Mouse (Mus musculus): ENCODE data around the gene Mcoln3. TPM values are rescaled to one million over a fixed set of nuclear protein-coding genes. Genes with fewer than 3 reads are reported as not detected.

The Mcoln3 gene
- polyA plus RNA-seq, 1 experiment: 0.06 TPM

DNA sequence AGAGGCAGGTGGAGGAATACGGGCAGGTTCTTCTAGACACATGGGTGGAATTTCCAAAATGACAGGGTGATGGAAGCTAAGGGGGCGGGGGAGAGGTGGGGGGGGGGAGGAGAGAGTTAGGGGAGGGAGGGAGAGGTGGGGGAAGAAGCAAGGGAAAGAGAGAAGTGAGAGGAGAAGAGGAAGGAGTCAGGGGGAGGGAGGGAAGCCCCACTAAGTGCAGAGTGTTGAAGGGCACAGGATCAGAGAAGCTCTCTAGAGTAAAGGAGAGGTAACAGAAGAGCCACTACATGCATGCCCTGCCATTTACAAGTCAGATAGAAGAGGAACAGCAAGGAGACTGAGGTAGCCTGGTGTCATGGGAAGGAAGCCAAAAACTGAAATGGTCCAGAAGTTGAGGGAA is 39.6 kb downstream of the Mcoln3 start:
- DNase-seq (ENCODE audit: low read depth, low spot score): no peak
- 73% methylated on average over 2 of the region's 2 CpGs for WGBS

DNA sequence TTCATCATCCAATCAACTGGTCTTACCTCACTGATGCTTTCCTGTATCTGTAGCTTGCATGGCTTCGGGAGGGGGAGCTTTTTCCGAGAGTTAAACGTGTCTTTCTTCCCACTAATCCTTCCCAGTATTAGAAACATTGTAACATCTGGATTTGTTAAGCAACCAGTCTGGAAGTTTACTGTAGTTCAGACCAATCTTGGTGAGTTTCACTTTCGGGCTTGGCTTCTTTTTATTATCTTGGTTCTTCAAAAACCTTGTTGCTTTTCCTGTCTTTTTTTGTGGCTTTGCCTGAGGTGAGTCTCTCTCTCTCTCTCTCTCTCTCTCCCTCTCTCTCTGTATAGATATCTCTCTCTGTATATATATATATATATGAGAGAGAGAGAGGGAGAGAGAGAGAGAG is 40.8 kb downstream of the Mcoln3 start:
- no peak for DNase-seq (ENCODE audit: low read depth, low spot score)
- WGBS: 23% methylated on average over 4 of the region's 4 CpGs

DNA sequence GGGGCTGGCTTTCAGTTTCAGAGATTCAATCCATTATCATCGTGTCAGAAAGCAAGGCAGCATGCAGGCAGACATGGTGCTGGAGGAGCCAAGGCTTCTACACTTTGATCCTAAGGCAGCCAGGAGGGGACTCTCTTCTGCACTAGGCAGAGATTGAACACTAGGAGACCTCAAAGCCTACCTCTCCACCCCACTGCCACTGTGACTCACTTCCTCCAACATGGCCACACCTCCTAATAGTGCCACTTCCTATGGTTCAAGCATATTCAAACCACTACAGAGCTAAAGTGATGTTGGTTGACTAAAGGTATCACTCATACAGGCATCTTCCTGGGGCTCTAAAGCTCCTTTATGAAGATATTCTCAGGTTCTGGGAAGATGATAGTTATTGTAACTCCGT is 42.1 kb downstream of the Mcoln3 start:
- no peak for DNase-seq (ENCODE audit: low read depth, low spot score)
- WGBS: 89% methylated on average over 2 of the region's 2 CpGs

DNA sequence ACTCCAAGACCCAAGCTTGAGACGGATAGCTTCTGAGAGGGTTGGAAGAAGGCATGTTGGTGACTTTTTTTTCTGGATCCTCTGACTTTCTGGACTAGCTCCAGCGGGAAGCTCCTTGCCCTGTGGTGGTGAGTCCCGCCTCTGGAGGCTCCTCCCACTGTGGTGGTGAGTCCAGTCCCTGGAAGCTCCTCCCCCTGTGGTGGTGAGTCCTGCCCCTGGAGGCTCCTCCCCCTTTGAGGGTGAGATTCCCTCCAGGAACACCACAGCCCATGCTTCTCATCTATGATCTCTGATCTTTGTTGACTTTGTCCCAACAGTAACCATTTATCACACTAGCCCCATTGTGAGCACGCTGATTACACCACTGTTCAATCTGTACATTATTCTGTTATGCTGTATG is 44.9 kb downstream of the Mcoln3 start:
- 37% methylated on average over 4 of the region's 4 CpGs for WGBS
- no peak for DNase-seq (ENCODE audit: low read depth, low spot score)

DNA sequence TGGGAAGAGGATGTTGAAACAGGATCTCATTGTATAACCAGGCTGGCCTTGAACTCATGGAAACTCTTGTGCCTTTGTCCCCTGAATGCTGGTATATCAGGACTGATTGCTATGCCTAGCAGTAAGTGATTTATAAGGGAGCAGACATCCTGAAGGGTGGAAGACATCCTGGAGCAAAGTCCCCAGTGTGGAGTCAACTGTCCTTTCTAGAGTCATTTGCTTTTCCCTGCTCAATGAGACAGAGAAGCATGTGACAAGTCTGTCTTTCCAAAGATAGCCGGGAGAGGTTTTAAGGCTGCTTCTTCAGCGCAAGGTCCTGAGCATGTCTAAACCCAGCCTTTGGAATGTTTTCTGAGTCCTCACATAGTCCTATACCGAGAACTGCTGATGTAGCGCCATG is 52.1 kb downstream of the Mcoln3 start:
- WGBS: 91% methylated on average over 4 of the region's 4 CpGs
- no peak for DNase-seq (ENCODE audit: low read depth, low spot score)

DNA sequence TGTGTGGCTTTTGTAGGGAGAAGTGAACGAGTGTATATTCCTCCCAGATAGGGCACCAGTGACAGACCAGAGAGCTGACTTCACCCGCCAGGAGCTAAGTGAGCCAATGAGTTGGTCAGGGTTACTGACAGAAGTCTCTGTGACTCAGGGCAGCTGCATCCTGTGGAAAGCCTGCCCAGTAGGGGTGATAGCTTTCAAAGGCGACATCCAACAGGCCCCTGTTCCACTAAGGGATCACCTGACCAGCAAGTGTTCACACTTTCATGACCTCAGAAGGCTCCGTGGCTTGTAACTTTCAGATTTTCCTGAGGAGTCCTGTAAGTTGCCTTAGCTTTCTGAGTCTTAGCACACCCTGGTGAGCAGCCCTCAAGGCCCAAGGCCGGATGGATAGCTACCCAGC is 55.8 kb downstream of the Mcoln3 start:
- 88% methylated on average over 5 of the region's 5 CpGs for WGBS
- no peak for DNase-seq (ENCODE audit: low read depth, low spot score)

DNA sequence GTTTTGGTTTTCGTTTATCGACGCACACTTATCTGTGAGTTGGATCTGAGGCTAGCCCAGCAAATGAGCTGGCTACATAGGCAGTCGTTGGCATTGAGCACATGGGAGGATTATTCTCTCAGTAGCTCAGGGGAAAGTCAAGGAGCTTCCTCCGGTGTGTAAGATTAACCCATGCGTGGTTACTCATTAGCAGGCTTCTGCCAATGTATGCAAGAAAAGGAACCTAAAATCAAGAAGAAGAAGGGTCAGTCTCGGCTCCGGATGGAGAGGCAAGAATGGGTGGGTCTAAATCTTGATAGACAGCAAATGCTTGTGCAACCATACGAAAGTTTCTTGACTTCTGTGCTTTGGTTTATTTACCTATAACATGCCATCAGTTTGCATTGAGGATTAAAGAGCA is 57.0 kb downstream of the Mcoln3 start:
- 75% methylated on average over 9 of the region's 9 CpGs for WGBS
- no peak for DNase-seq (ENCODE audit: low read depth, low spot score)

DNA sequence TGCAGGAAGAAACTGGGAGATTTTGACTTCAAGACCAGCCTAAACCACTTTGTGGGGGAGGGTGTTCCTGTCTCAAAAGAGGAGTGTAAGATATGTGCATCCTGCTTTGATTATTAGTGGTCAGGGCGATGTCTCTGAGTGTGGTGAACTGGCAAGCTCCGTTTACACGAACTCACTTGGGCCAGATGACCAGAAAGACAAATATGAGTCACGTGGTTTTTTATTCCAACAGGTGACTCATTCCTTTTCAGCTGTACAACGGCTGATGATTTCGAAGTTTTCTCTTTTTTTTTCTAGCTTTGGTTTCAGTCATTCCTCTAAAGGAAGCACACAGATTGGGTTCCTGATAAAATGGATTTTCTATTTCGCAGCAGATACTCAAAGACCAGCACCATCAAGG is 60.0 kb downstream of the Mcoln3 start:
- WGBS: 41% methylated on average over 7 of the region's 7 CpGs
- DNase-seq (ENCODE audit: low read depth, low spot score): no peak

DNA sequence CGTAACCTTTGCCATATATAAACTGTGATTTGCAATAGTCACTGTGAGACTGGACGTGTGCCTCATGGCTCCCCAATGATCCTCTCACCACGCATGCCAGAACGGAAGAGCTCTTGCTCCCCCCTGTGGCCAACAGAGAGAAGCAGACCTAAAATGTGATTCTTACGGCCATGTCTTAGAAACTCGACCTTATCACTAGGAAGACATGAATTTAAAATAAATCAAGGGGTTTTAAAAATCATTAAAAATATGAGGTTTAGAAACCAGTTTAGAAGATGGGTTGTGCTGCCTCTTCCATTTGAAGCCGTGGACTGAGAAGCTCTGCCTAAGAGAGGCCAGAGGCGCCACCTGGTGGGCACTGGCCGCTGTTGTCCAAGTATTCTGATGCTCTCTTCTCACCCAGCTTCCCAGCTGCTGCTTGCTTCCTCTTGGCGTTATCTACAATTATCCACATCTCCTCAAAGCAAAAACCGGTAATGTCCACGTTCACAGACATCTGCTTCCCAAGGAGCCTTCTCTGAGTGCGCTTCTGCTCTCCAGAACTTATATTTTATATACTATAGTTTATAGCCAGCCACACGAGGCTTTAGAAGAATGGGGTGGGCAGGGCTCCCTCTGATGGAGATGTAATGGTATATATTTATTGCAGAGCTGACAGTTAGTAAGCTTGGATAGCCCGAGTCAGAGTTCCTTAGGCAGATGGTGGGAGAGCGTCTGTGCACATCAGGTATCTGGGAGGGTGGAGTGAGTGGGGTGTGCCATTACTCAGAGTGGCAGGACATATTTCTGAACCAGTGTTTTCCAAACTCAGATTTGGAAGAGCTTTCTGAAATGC is 60.7 kb downstream of the Mcoln3 start:
- 15% methylated on average over 16 of the region's 16 CpGs for whole genome bisulfite sequencing
- peak; percentile 48 for DNase-seq (ENCODE audit: low read depth, low spot score)

DNA sequence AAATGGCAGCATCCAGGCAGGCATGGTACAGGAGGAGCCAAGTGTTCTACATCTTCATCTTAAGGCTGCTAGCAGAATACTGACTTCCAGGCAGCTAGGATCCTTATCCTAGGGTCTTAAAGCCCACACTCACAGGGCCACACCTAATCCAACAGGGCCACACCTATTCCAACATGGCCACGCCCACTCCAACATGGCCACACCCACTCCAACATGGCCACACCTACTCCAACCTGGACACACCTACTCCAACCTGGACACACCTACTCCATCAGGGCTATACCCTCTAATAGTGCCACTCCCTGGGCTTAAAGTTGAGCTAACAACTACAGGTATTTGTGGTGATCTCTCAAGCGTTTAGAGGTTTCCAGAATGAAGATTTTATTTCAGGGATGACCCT is 63.1 kb downstream of the Mcoln3 start:
- DNase-seq (ENCODE audit: low read depth, low spot score): no peak
- WGBS: 46% methylated on average over 2 of the region's 2 CpGs

DNA sequence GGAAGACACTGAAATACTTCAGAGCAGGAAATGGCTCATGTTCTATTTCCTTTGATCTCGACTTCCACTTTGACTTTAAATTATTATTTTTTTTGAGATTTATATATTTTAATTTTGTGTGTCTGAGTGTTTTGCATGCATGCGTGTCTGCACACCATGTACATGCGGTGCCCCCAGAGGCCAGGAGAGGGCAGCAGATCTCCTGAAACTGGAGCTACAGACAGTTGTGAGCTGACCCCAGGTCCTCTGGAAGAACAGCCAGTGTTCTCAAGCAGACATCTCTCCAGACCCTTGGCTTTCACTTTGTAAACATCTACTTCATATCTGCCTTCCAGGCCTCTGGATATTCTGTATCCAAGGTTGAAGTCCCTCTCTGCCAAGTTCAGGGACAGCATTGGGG is 63.7 kb downstream of the Mcoln3 start:
- no peak for DNase-seq (ENCODE audit: low read depth, low spot score)
- 65% methylated on average over 3 of the region's 3 CpGs for WGBS

DNA sequence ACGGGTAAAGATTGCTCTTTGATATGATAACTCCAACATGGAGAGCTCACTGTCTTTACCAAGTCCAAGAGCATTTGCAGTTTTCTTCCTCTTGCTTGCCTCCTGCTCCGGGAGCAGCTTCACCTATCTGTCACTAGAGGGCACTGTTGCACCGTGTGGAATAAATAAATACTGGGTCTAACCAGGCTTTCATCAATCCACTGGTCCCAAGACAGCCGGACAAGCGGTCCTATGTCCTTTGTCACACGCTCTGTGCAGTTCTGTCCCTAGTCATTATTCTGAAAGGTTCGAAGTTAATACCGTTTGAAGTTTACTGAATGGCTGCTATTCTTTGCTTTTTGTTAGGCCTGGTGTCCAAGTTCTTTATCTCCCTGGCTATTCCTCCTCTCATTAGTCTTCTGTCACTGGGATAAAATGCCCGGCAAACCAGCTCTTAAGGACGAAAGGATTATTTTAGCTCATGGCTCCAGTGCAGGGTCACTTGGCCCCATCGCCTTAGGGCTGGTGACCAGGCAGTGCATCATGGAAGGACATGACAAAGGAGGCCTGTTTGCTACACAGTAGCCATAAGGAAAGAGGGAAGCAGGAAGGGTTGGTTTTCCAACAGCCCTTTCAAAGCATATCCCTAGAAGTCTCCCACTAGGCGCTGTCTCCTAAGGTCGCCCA is 67.9 kb downstream of the Mcoln3 start:
- WGBS: 42% methylated on average over 13 of the region's 13 CpGs

DNA sequence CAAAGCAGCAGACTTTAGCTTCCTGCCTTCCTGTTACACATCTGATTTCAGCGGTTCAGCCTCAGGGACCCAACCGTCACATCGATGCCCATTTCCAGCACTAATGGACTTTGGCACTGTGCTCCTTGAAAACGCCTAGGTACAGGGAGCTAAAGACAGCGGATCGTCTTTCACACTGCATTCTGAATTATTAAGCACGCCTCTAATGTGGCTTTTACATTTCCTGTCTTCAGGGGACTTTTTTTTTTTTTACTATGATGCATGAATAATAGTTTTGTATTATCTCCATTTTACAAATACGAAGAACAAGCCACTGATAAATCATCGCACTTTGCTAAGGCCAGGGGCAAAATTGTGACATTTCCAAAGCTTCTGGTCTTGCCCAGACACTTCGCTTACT is 68.8 kb downstream of the Mcoln3 start:
- no peak for DNase-seq (ENCODE audit: low read depth, low spot score)
- WGBS: 88% methylated on average over 10 of the region's 10 CpGs

More for the DNA sequence above, 67.9 kb downstream of the Mcoln3 start:
- no peak for DNase-seq (ENCODE audit: low read depth, low spot score)

DNA sequence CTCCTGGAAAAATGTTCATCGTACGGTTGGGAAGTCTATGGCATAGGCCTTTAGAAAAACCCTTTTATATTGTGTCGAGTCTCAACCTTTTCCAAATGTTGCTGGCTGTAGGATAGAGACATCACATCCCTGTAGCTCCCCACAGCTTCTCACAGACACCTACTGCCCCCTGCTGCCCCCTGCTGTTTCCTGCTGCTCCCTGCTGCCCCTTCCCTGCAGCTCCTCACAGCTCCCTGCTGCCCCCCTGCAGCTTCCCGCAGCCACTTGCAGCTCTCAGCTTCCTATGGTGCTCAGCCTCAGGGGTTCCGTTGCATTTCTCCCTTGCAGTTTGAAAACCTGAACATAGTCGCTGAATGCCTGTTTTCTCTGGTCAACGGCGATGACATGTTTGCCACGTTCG is 72.7 kb downstream of the Mcoln3 start:
- WGBS: 82% methylated on average over 10 of the region's 10 CpGs
- no peak for DNase-seq (ENCODE audit: low read depth, low spot score)

Other genes with a start within 250 kb of the Mcoln3 start
- gene Bcl10, start 194.6 kb upstream of the Mcoln3 start, polyA plus RNA-seq (2012; rRNA removed): 22.0 and 24.2 TPM in 2 replicates
- gene 2410004B18Rik, start 179.4 kb upstream of the Mcoln3 start, polyA plus RNA-seq (2012; rRNA removed): 10.9 and 14.2 TPM in 2 replicates
- 2.5 and 6.0 TPM in 2 replicates for gene Syde2, start 129.6 kb upstream of the Mcoln3 start, polyA plus RNA-seq (2012; rRNA removed)
- gene Wdr63, start 9.3 kb upstream of the Mcoln3 start, polyA plus RNA-seq (2012; rRNA removed): 0.15 TPM in 1 of 2 replicates, not detected in the other
- gene Mcoln2, start 32.4 kb downstream of the Mcoln3 start, polyA plus RNA-seq (2012; rRNA removed): 9.2 and 14.9 TPM in 2 replicates
- 1.5 and 4.3 TPM in 2 replicates for gene Lpar3, start 103.5 kb downstream of the Mcoln3 start, polyA plus RNA-seq (2012; rRNA removed)